Mouse (Mus musculus): Measurements from ENCODE around the gene Chat. TPM values are rescaled to one million over a fixed set of nuclear protein-coding genes. Genes with fewer than 3 reads are reported as not detected.

Chat gene
- polyA plus RNA-seq (2012; fragmentation: generic; extraction: Trizol): not detected

DNA sequence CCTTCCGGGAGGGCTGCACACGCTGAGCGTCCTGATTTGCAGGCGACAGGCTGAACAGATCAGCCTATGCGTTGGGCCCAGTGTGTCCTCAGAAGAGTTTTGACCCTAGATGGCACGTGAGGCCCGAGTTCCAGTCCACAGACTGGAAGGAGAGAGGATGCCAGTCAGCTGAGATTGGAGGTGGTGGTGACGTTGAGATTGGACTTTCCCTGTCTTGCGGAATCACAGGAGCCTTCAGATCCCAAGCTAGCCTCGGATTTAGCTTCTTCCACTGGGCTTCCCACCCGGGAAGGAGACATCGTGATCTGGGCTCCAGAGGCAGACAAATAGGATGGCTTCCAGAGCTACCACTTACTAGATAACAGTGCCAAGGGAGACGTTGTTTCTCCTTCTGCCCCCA, at the start of gene Chat:
Chat (minus strand) TSS at position 101 of the 400 bp plus-strand sequence.

DNA sequence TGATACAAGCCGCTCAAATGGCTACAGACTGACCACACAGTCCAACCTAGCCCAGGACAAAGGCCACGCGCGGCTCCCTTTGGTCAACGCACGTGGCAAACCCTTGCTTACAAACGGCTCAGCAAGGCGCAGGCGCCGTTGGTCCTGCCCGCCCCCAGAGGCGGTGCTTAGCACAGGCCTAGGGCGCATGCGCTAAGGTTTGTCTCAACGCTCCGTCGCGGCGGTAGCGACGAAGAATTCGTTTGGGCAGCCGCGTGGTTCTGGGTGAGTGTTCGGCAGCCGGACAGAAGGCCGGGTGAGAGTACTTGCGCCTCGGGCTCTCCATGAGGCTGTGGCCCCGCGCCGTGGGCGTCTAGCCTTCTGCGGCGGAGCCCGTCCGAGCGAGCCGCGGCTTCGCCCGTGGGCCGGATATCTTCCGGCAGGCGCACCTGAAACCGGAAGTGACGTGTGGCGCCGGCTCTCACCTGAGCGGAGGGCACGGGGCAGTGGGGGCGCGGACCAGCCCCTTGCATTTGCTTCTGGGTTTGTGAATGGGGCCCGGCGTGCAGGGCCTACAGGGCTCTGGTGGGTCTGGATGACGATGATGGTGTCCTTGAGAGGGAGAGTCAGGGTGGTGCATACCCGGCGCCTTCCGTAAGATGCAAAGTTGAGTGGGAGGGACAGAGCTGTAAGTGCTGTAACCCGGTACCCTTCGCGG, 47.7 kb upstream of the Chat start, which contains the start of gene Ercc6:
Ercc6 (plus strand) TSS at position 186 of the 697 bp plus-strand sequence.

DNA sequence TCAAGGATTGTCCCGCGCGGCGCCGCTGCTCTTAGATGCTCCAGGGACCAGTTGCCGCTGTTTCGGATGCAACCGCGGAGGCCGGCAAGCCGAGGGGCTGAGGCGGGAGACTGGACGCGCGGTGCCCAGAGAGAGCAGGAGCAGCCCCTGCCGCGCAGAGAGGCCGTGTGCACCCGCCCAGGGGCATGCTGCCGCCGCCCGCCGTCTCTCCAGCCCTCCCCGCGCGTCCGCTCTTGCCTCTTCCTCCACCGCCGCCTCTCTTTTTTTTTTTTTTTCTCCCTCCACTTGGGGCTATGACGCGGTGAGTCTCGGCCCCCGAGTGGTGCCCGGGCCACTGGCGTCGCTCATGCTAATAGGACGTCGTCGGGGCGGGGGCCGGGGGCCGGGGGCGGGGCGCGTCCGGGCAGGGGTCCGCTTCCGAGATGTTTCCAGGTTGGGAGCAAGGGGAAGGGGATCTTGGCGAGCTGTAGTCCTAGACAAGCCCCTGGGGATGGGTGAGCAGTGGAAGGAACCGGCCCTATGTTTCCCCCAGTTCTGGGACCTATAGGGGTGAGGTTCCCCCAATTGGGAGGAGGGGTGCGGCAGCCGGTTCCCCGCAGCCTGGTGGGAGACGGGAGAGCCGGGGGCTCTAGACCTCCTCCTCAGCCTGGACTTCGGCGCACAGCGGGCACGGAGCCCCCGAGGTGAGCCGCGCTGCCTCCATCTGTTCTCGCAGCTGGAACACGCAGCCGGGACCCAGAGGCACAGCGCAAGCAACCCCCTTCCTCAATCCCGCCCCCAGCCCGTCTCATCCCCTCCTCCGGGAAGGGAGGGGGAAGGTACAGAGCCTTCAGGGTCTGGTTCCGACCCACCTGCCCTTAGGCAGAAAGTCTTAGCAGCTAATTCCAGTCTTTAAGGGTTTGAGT, 936 bp downstream of the Chat start, which contains the start of gene Slc18a3:
Slc18a3 (minus strand) TSS at position 250 of the 905 bp plus-strand sequence.

DNA sequence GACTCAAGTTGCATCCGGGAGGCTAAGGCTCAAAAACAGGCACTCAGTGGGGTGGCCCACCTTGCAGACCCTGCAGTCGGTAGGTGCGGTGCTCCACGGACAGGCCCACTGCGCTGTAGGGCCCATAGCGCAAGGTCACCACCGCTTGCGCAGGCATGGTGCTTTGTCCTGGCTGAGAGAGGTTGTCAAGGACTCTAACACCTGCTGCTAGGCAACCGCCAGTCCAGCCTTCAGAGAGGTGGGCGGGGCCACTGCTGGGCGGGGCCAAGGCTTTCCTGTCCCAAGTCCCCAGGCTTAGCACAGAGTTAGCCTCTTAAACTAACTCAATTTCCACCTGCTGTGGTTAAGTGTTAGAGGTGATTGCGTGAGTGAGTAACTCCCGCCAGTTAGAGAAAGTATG, 77.6 kb downstream of the Chat start, which contains the start of gene 1700024G13Rik:
1700024G13Rik (minus strand) TSS at position 196 of the 400 bp plus-strand sequence.

Other genes with a start within 250 kb of the Chat start
- gene Ogdhl, start 144.0 kb downstream of the Chat start, polyA plus RNA-seq (2012; fragmentation: generic; extraction: Trizol): 1 to 10 TPM in 1 of 2 experiments, under 1 TPM in 1; 0.87 to 2.1 TPM
- gene 1700024G13Rik, start 77.6 kb downstream of the Chat start, polyA plus RNA-seq (2012; fragmentation: generic; extraction: Trizol): not detected
- gene Slc18a3, start 1.1 kb downstream of the Chat start, polyA plus RNA-seq (2012; fragmentation: generic; extraction: Trizol): not detected
- 1 to 10 TPM in 1 of 2 experiments, under 1 TPM in 1; 0.06 to 1.1 TPM for gene Ercc6, start 47.5 kb upstream of the Chat start, polyA plus RNA-seq (2012; fragmentation: generic; extraction: Trizol)
- gene Prrxl1, start 133.4 kb upstream of the Chat start, polyA plus RNA-seq (2012; fragmentation: generic; extraction: Trizol): not detected
- gene 3425401B19Rik, start 219.3 kb upstream of the Chat start, polyA plus RNA-seq (2012; fragmentation: generic; extraction: Trizol): not detected